Mouse (Mus musculus): ENCODE results near the gene Tspan11. TPM values are rescaled to one million over a fixed set of nuclear protein-coding genes. Genes with fewer than 3 reads are reported as not detected.

The Tspan11 gene
- polyA plus RNA-seq, 1 experiment = 0.78 TPM

DNA sequence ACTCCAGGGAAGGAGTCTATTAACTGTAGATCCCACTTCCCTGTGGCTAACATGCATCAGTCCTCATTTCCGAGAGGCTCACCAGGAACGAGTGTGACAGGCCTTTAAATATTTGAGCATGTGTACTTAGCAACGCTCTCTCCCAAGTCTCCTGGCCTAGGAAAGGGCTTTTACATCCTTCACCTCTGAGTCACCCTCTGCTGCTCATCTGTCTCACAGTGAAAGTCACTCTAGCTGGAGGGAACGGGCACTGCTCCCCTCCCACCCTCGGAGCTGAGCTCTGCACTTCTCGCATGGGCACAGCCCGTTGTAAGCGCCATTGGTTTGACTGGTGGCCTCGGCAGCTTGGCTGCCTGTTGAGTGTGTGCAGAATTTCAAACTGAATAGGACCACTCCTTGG is 86.6 kb downstream of the Tspan11 start:
- H3K36me3 ChIP-seq (ENCODE audit: control insufficient read depth, insufficient read depth, low read length) = no peaks in the 10 kb centered on the region
- H3K4me3 ChIP-seq (ENCODE audit: insufficient read depth, low read depth, low read length) = no peak overlapping the region
- DNase-seq = no peak
- TF ChIP-seq CTCF (conservative IDR thresholded peaks at IDR 0.05; ENCODE audit: insufficient read depth, insufficient read length, low read depth, low read length) (no peak), POLR2A (IDR thresholded peaks at IDR 0.05; ENCODE audit: low read depth, low read length) (no peak)
- WGBS = 70% methylated on average over 9 of the region's 9 CpGs
- H3K4me1 ChIP-seq (ENCODE audit: control insufficient read depth, insufficient read depth, low read length) = no peaks in the 10 kb centered on the region
- H3K27me3 ChIP-seq (replicated peaks; ENCODE audit: control insufficient read depth, insufficient read depth, low read length) = no peaks in the 10 kb centered on the region
- H3K27ac ChIP-seq (ENCODE audit: insufficient read depth, low read depth, low read length) = no peak overlapping the region

DNA sequence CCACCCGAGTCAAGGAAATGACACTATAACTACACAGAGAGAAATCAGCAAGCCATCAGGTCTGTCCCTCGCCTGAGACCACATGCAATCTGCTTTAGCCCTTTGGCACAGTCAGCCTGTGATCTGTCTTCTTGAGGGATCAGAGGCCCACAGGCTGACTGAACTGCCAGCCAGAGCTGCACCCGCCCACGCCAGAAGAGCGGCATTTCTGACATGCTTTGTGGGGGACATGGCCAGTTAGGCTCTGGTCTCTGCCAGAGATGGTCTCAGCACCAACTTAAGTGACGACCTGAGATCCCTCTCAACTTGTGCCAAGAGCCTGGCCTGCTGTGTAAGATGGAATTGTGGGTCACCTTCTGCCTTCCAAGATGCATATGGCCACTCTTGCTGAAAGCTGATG is 89.3 kb downstream of the Tspan11 start:
- no peak overlapping the region for H3K27ac ChIP-seq (ENCODE audit: insufficient read depth, low read depth, low read length)
- WGBS = 90% methylated on average over 6 of the region's 6 CpGs
- TF ChIP-seq CTCF (conservative IDR thresholded peaks at IDR 0.05; ENCODE audit: insufficient read depth, insufficient read length, low read depth, low read length) (no peak), POLR2A (IDR thresholded peaks at IDR 0.05; ENCODE audit: low read depth, low read length) (no peak)
- H3K4me1 ChIP-seq (ENCODE audit: control insufficient read depth, insufficient read depth, low read length) = peaks cover 8% of the 10 kb centered on the region
- DNase-seq = no peak
- no peaks in the 10 kb centered on the region for H3K36me3 ChIP-seq (ENCODE audit: control insufficient read depth, insufficient read depth, low read length)
- H3K27me3 ChIP-seq (replicated peaks; ENCODE audit: control insufficient read depth, insufficient read depth, low read length) = no peaks in the 10 kb centered on the region
- no peak overlapping the region for H3K4me3 ChIP-seq (ENCODE audit: insufficient read depth, low read depth, low read length)

DNA sequence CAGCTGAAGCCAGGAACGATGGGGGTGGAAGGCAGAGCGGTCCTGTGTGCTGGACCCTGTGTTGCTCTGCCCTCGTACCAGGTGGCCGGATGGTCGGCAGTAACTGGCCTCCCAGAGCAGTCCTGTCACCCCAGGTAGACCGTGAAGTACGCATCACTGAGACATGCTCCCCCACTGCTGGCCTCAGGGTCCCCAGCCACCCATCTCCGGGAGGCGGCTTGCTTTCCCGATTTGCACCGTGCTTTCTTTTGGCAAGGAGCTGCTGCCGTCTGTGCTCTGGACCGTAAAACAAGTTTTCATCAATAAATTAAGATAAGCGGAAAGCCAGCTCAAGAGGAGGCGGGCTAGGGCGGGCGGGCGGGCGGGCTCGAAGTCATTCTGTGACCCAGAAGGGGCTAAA is 91.6 kb downstream of the Tspan11 start:
- Histone ChIP-seq H3K27me3 (replicated peaks; ENCODE audit: control insufficient read depth, insufficient read depth, low read length) (no peaks in the 10 kb centered on the region), H3K27ac (ENCODE audit: insufficient read depth, low read depth, low read length) (no peak overlapping the region), H3K36me3 (ENCODE audit: control insufficient read depth, insufficient read depth, low read length) (no peaks in the 10 kb centered on the region), H3K4me1 (ENCODE audit: control insufficient read depth, insufficient read depth, low read length) (peaks cover 12% of the 10 kb centered on the region), H3K4me3 (ENCODE audit: insufficient read depth, low read depth, low read length) (no peak overlapping the region)
- 63% methylated on average over 20 of the region's 20 CpGs for WGBS
- no peak for DNase-seq
- TF ChIP-seq CTCF (conservative IDR thresholded peaks at IDR 0.05; ENCODE audit: insufficient read depth, insufficient read length, low read depth, low read length) = no peak
- TF ChIP-seq POLR2A (IDR thresholded peaks at IDR 0.05; ENCODE audit: low read depth, low read length) = no peak

DNA sequence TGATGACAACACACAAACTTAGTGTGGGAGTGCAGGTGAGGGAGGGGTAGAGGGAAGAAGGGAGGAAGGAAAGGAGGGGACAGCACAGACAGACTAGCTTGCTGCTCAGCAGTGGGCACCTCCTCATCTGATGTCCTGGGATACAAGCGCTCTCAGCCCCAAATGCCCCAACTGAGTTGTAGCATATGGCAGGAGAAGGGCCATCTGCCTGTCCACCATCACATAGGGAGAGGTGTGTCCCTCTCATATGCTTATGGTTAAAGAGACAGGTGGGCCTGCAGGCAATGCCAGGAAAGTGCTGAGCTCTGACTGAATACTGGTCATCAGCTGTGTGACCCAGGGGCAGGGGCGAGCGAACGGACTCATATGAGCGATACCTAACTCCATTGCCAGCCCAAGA is 92.4 kb downstream of the Tspan11 start:
- H3K27ac ChIP-seq (ENCODE audit: insufficient read depth, low read depth, low read length) = no peak overlapping the region
- no peaks in the 10 kb centered on the region for H3K27me3 ChIP-seq (replicated peaks; ENCODE audit: control insufficient read depth, insufficient read depth, low read length)
- H3K4me3 ChIP-seq (ENCODE audit: insufficient read depth, low read depth, low read length) = no peak overlapping the region
- 98% methylated on average over 5 of the region's 5 CpGs for WGBS
- peaks cover 12% of the 10 kb centered on the region for H3K4me1 ChIP-seq (ENCODE audit: control insufficient read depth, insufficient read depth, low read length)
- TF ChIP-seq CTCF (conservative IDR thresholded peaks at IDR 0.05; ENCODE audit: insufficient read depth, insufficient read length, low read depth, low read length) (no peak), POLR2A (IDR thresholded peaks at IDR 0.05; ENCODE audit: low read depth, low read length) (no peak)
- H3K36me3 ChIP-seq (ENCODE audit: control insufficient read depth, insufficient read depth, low read length) = no peaks in the 10 kb centered on the region
- DNase-seq = no peak

DNA sequence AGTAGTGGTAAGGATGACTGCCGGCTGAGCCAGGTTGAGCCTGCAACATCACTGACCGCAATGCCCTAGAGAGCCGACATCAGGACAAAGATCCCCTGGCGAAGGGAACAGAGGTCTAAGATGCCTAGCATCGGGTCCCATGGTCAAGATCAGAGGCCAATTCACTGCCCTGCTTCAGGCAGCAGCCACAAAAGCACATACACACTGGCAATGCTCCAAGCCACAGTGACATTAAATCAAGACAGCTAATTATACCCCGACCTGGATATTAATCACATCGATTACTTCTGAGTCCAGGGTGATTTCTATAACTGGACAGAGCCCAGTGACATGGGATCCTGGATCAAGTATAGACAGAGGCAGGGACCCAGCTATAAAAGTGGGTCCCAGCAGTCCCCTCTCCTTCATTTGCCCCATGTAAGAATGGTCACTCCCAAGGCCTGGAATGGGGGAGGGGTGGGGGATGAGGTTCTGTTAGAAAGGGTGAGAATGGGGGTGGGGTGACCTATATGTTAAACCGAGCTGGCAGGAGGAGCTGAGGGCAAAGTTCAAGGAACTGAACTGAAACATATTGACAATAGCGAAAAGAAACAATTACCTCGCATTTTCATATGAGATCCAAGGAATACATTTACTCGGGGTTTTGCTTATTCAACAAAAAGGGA is 93.1 kb downstream of the Tspan11 start:
- peaks cover 12% of the 10 kb centered on the region for H3K4me1 ChIP-seq (ENCODE audit: control insufficient read depth, insufficient read depth, low read length)
- no peak overlapping the region for H3K27ac ChIP-seq (ENCODE audit: insufficient read depth, low read depth, low read length)
- no peak for DNase-seq
- 39% methylated on average over 11 of the region's 11 CpGs for WGBS
- H3K4me3 ChIP-seq (ENCODE audit: insufficient read depth, low read depth, low read length) = no peak overlapping the region
- TF ChIP-seq CTCF (conservative IDR thresholded peaks at IDR 0.05; ENCODE audit: insufficient read depth, insufficient read length, low read depth, low read length) (no peak), POLR2A (IDR thresholded peaks at IDR 0.05; ENCODE audit: low read depth, low read length) (no peak)
- no peaks in the 10 kb centered on the region for H3K36me3 ChIP-seq (ENCODE audit: control insufficient read depth, insufficient read depth, low read length)
- H3K27me3 ChIP-seq (replicated peaks; ENCODE audit: control insufficient read depth, insufficient read depth, low read length) = no peaks in the 10 kb centered on the region

DNA sequence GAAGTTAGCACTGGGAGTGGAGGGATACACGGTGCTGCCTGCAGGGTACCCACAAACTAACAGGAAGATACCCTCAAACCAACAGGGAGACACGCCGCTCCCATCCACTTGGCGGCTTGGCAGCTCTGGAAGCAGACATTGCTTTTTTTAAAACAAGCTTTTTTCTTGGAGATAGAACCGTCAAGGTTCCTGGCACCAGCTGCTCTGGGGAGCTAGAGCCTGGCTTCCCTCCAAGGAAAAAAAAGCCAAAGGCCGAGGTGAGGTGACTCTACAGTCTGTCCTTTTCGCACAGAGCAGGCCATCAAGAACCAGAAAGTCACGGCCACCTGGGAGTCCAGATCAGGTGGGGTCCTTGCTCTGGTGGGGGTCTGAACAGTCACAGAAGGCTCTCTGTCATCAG is 93.8 kb downstream of the Tspan11 start:
- TF ChIP-seq POLR2A (IDR thresholded peaks at IDR 0.05; ENCODE audit: low read depth, low read length) (no peak), CTCF (conservative IDR thresholded peaks at IDR 0.05; ENCODE audit: insufficient read depth, insufficient read length, low read depth, low read length) (no peak)
- Histone ChIP-seq H3K4me3 (ENCODE audit: insufficient read depth, low read depth, low read length) (no peak overlapping the region), H3K27ac (ENCODE audit: insufficient read depth, low read depth, low read length) (no peak overlapping the region), H3K27me3 (replicated peaks; ENCODE audit: control insufficient read depth, insufficient read depth, low read length) (no peaks in the 10 kb centered on the region), H3K4me1 (ENCODE audit: control insufficient read depth, insufficient read depth, low read length) (peaks cover 12% of the 10 kb centered on the region), H3K36me3 (ENCODE audit: control insufficient read depth, insufficient read depth, low read length) (no peaks in the 10 kb centered on the region)
- DNase-seq = peak; percentile 79
- 24% methylated on average over 8 of the region's 8 CpGs for WGBS

DNA sequence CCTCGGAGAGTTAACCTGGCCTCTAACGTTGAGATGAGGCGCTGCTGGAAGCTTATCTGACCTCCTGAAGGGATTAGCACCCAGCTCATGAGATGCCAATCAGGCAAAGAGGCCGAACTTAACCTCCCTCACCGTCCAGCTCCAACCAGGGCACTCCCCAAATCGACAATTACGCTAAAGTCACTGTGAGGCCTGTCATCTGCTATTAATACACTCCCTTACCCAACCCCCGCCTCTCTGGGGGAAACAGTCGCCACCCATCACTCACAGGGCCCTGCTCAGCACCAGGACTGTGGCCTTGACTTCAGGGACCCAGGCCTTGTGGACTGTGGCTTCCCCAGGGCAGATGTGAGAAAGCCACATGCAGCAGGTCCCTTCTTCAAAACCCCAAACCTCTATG is 99.0 kb downstream of the Tspan11 start:
- Histone ChIP-seq H3K27ac (ENCODE audit: insufficient read depth, low read depth, low read length) (no peak overlapping the region), H3K4me1 (ENCODE audit: control insufficient read depth, insufficient read depth, low read length) (peaks cover 7% of the 10 kb centered on the region; the same call in 1 of the 2 replicates), H3K4me3 (ENCODE audit: insufficient read depth, low read depth, low read length) (no peak overlapping the region), H3K36me3 (ENCODE audit: control insufficient read depth, insufficient read depth, low read length) (no peaks in the 10 kb centered on the region), H3K27me3 (replicated peaks; ENCODE audit: control insufficient read depth, insufficient read depth, low read length) (no peaks in the 10 kb centered on the region)
- 69% methylated on average over 9 of the region's 9 CpGs for WGBS
- TF ChIP-seq POLR2A (IDR thresholded peaks at IDR 0.05; ENCODE audit: low read depth, low read length) = no peak
- no peak for TF ChIP-seq CTCF (conservative IDR thresholded peaks at IDR 0.05; ENCODE audit: insufficient read depth, insufficient read length, low read depth, low read length)
- no peak for DNase-seq

Measured in kidney, adult 2 months (tissue).